Mouse (Mus musculus) liver, embryonic 13.5 days (tissue): ENCODE results near the gene Btbd35f29. TPM values are rescaled to one million over a fixed set of nuclear protein-coding genes. Genes with fewer than 3 reads are reported as not detected.
"Not testable (repeated sequence)": the region's sequence is repeated elsewhere in the genome, so short reads cannot be mapped to it uniquely, and the experiment has no call there.

Experiments
- ATAC-seq: fragments of 200-750 bp; cut with Nextera tagmentation; 2 replicates; pipeline ENCODE4 v1.8.0; 2017; ENCODE audit warnings: low read depth, mild to moderate bottlenecking, moderate number of reproducible peaks, moderate library complexity
- DNase-seq: peaks from one replicate; pipeline ENCODE4 v3.0.0; 2022
- H3K27ac ChIP-seq: fragments of 300-500 bp; sonication (generic); 2 replicates; pipeline ENCODE4 v1.5.1; 2015; ENCODE audit warnings: moderate library complexity, mild to moderate bottlenecking, inconsistent platforms
- H3K27me3 ChIP-seq: fragments of 300-500 bp; sonication (generic); 2 replicates; pipeline ENCODE4 v1.6.1; 2015; ENCODE audit warnings: mild to moderate bottlenecking, inconsistent platforms
- H3K36me3 ChIP-seq: fragments of 300-500 bp; sonication (generic); 2 replicates; pipeline ENCODE4 v1.6.1; 2015; ENCODE audit warnings: mild to moderate bottlenecking, inconsistent platforms
- H3K4me1 ChIP-seq: fragments of 300-500 bp; sonication (generic); replicated peaks from 2 replicates; pipeline ENCODE4 v1.6.1; 2015; ENCODE audit warnings: inconsistent platforms
- H3K4me2 ChIP-seq: fragments of 300-500 bp; sonication (generic); 2 replicates; pipeline ENCODE4 v1.6.1; 2015; ENCODE audit warnings: inconsistent platforms, mild to moderate bottlenecking, moderate library complexity
- H3K4me3 ChIP-seq: fragments of 300-500 bp; sonication (generic); replicated peaks from 2 replicates; pipeline ENCODE4 v1.5.1; 2015; ENCODE audit warnings: mild to moderate bottlenecking, inconsistent platforms
- H3K9ac ChIP-seq: fragments of 300-500 bp; sonication (generic); 2 replicates; pipeline ENCODE4 v1.6.1; 2015; ENCODE audit warnings: mild to moderate bottlenecking, inconsistent platforms
- H3K9me3 ChIP-seq: fragments of 300-500 bp; sonication (generic); replicated peaks from 2 replicates; pipeline ENCODE4 v1.6.1; 2016; ENCODE audit warnings: inconsistent platforms
- WGBS: fragments of 180-500 bp; shearing (Covaris S2); methylation state at CpG from one replicate; pipeline ENCODE4 v1.1.7; 2015; ENCODE audit not compliant: insufficient replicate concordance; 5-methylcytosine and 5-hydroxymethylcytosine counted together
- polyA plus RNA-seq: library from polyadenylated mRNA; unstranded; fragments of >200 nt; fragmentation: Nextera tagmentation; extraction: Ambion mirVana; gene quantifications from 2 replicates; pipeline ENCODE4 v1.2.1, GENCODE M21; 2015

Btbd35f29 gene
- polyA plus RNA-seq, result not detected in 2 replicates

DNA sequence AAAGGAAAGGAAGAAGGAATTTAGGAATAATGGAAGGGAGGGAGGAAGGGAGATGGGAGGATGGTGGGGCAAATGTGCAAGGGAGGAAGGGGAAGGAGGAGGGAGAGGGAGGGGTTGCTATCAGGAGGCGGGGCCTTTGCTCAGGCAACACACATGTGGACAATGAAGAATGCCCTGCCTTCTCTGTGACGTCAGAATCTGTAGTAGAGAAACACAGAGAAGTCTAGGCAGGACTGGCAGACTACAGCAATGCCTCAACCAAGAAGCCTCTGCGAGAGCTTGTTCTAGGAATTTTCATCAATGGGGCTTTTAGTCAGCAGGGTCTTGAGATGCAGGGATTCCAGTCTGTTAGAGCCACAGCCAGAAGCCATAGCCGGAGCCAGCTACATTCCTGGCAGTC lies at the start of gene Btbd35f29:
TSS of gene Btbd35f29 (plus strand) at position 301 of the 400 bp plus-strand sequence.
- not testable (repeated sequence) for ATAC-seq

GRCm38 (mm10) chrX:31141416-31141815 lies 23.9 kb downstream of the Btbd35f29 start:
- not testable (repeated sequence) for H3K4me1 ChIP-seq, H3K4me3 ChIP-seq, H3K4me2 ChIP-seq, H3K36me3 ChIP-seq, ATAC-seq, H3K27ac ChIP-seq, DNase-seq, H3K9ac ChIP-seq, H3K9me3 ChIP-seq, H3K27me3 ChIP-seq
- WGBS, result 56% methylated on average over 2 of the region's 2 CpGs

More for the DNA sequence above, at the start of gene Btbd35f29:
- H3K4me1 ChIP-seq, H3K9me3 ChIP-seq, H3K4me2 ChIP-seq, H3K36me3 ChIP-seq, H3K27me3 ChIP-seq, DNase-seq, H3K4me3 ChIP-seq, H3K27ac ChIP-seq, H3K9ac ChIP-seq: not testable (repeated sequence)
- WGBS, result no CpG with 5 or more reads among the region's 4 CpGs

- not testable (repeated sequence) for H3K9me3 ChIP-seq, H3K27ac ChIP-seq, H3K9ac ChIP-seq, DNase-seq, ATAC-seq, H3K36me3 ChIP-seq, H3K27me3 ChIP-seq, H3K4me3 ChIP-seq, H3K4me2 ChIP-seq, H3K4me1 ChIP-seq
Measured at GRCm38 (mm10) chrX:31145144-31145543, 27.7 kb downstream of the Btbd35f29 start.

GRCm38 (mm10) chrX:31145835-31146234 lies 28.4 kb downstream of the Btbd35f29 start:
- H3K36me3 ChIP-seq, DNase-seq, H3K4me2 ChIP-seq, H3K27ac ChIP-seq, H3K4me1 ChIP-seq, H3K9me3 ChIP-seq, H3K9ac ChIP-seq, H3K4me3 ChIP-seq, H3K27me3 ChIP-seq, ATAC-seq: not testable (repeated sequence)
- WGBS, result 65% methylated on average over 1 of the region's 1 CpGs

DNA sequence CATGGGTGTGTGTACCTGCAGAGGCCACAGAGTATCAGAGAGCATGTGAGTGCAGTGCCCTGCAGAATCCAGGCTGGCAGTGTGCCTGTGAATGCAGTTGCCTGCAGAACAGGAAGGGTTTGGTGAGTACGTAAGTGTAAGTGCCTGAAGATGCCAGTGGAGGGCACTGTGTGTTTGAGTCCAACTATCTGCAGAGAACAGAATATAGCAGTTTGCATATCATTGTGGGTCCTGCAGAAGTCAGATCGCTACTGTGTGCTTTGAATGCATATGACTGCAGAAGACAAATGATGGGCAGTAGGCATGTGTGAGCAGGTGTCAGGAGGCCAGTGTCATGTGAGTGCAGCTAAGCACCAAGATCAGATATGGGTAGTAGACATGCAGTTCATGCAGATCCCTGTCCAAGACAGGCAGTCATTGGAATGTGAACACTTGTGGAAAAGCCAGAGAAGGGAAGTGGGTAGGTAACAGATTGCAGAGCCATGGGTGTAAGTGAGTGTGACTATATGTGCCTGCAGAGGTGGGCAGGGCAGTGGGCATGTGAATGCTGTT lies 41.1 kb downstream of the Btbd35f29 start:
- not testable (repeated sequence) for H3K27ac ChIP-seq, H3K4me3 ChIP-seq, ATAC-seq, H3K9ac ChIP-seq, H3K4me1 ChIP-seq, H3K27me3 ChIP-seq, DNase-seq, H3K36me3 ChIP-seq, H3K4me2 ChIP-seq
- H3K9me3 ChIP-seq, result peaks cover 22% of the 10 kb centered on the region
- 61% methylated on average over 2 of the region's 2 CpGs for WGBS

DNA sequence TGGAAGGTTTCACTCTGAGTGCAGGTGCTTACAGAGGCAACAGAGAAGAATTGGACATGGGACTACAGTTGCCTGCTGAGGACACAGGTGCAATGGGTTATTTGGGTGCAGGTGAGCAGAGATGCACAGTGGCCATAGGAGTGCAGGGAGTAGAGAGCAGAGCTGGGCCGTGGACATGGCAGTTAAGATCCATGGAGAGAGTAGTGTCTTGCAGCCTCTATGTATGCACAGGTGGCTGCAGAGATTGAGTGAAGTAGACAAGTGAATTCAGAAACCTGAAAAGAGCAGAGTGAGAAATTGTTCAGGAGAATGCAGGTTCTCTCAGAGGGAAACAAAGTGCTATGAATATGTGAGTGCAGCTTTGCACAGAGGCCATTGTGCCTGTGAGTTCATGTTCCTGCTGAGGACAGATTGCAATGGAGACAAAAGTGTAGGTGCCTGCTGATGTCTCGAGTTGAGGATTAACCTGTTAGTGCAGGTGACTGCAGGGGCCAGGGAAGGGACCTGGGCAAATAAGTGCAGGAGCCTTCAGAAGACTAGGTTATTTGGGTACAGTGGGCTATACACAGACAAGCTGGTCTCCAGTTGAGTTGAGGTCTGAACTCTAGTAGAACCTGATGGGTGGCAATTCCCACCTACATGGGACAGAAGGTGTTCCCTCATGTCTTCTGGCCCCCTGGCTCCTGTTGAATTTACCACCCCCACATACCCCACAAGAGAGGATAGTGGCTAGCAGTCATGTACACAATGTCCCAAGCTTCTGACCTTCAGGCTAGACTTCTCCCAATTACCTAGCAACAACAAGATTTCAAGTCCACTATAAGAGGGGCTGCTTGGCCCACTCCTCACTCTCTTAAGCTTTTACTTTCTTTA lies 42.2 kb downstream of the Btbd35f29 start:
- not testable (repeated sequence) for H3K4me3 ChIP-seq, H3K27ac ChIP-seq, H3K27me3 ChIP-seq, H3K4me1 ChIP-seq, H3K36me3 ChIP-seq, ATAC-seq, H3K9ac ChIP-seq, H3K4me2 ChIP-seq, DNase-seq
- H3K9me3 ChIP-seq, result peaks cover 22% of the 10 kb centered on the region
- 32% methylated on average over 2 of the region's 2 CpGs for WGBS

DNA sequence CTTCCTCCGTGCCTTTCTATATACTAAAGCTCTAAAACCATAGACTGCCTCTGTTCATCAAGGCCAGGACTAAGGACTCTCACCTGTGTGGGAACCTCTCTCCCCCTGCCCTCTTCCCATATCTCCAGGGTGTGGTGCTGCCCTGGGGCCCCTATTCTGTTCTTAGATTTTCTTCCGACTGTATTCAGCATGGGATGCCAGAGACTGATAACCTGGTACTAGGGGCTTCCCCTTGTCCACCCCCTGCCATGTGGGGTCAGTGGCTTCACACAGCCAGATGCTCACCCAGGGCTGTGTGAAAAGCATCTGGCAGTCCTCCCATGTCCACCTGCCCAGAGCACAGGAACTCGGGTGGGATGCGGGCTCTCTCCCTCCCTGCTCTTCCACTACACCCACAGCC lies 43.1 kb downstream of the Btbd35f29 start:
- H3K4me3 ChIP-seq, H3K27me3 ChIP-seq, H3K4me1 ChIP-seq, DNase-seq, ATAC-seq, H3K36me3 ChIP-seq, H3K27ac ChIP-seq, H3K4me2 ChIP-seq, H3K9ac ChIP-seq: not testable (repeated sequence)
- WGBS, result 70% methylated on average over 4 of the region's 4 CpGs
- peaks cover 22% of the 10 kb centered on the region for H3K9me3 ChIP-seq

GRCm38 (mm10) chrX:31162638-31163037 lies 45.2 kb downstream of the Btbd35f29 start:
- not testable (repeated sequence) for DNase-seq, H3K4me2 ChIP-seq, H3K9ac ChIP-seq, H3K4me1 ChIP-seq, H3K36me3 ChIP-seq, H3K27ac ChIP-seq, ATAC-seq, H3K27me3 ChIP-seq, H3K4me3 ChIP-seq
- H3K9me3 ChIP-seq, result peaks cover 22% of the 10 kb centered on the region
- 50% methylated on average over 3 of the region's 3 CpGs for WGBS

- H3K27ac ChIP-seq, H3K4me3 ChIP-seq, H3K27me3 ChIP-seq, H3K9ac ChIP-seq, ATAC-seq, DNase-seq, H3K36me3 ChIP-seq, H3K4me2 ChIP-seq, H3K4me1 ChIP-seq: not testable (repeated sequence)
- H3K9me3 ChIP-seq, result peaks cover 13% of the 10 kb centered on the region; the same call in 1 of the 2 replicates
- WGBS, result 83% methylated on average over 3 of the region's 3 CpGs
Measured at GRCm38 (mm10) chrX:31165193-31165592, 47.7 kb downstream of the Btbd35f29 start.

Other genes starting within 250 kb of the Btbd35f29 start
- not detected in 2 replicates for gene Spin2f, start 136.2 kb downstream of the Btbd35f29 start, polyA plus RNA-seq
- not detected in 2 replicates for gene Btbd35f26, start 218.8 kb downstream of the Btbd35f29 start, polyA plus RNA-seq